ENCODE assay signal across 14 mouse cellular contexts in genomic region chr11:11849513-11850311, GRCm38 (mm10). TPM values are rescaled to one million over a fixed set of nuclear protein-coding genes. Genes with fewer than 3 reads are reported as not detected.
DNase-seq lines count a peak whose midpoint lies in the region; ATAC-seq and TF ChIP-seq lines count a peak whose summit lies in the region.
"Had no signal": no experiment of that assay in that cellular context is flagged by ENCODE, and none has a peak within 500 bp of the region (broad histone marks: within the 10 kb centered on the region; RNA-seq: fewer than 3 reads in every experiment).

No protein-coding gene starts in this region.

- H3K36me3 ChIP-seq in heart, embryonic 11.5 days (ENCODE audit: control insufficient read depth, insufficient read depth, low read length): no peaks in the 10 kb centered on the region
- H3K36me3 ChIP-seq in heart, adult 2 months (ENCODE audit: control insufficient read depth, insufficient read depth, low read length): no peaks in the 10 kb centered on the region
- H3K36me3 ChIP-seq in lung, embryonic 15.5 days: no peaks in the 10 kb centered on the region
- no peaks in the 10 kb centered on the region for H3K36me3 ChIP-seq in hindbrain, embryonic 12.5 days
- no peaks in the 10 kb centered on the region for H3K36me3 ChIP-seq in midbrain, embryonic 14.5 days (ENCODE audit: control insufficient read depth, insufficient read depth, low read length)
- H3K36me3 ChIP-seq: neural tube, embryonic 12.5 days had no signal

- no peaks in the 10 kb centered on the region for H3K79me2 ChIP-seq in heart, adult 2 months (replicated peaks; ENCODE audit: control insufficient read depth, insufficient read depth, low read length)

- intact Hi-C loops in heart, adult 2 months (cut with DNase I): loop anchor here (5.0 kb wide), 1 partner anchor 103 kb away; no protein-coding TSS in a partner anchor

- no peak for DNase-seq in heart, adult 2 months
- no peak for DNase-seq in lung, postnatal 14 days
- no peak for DNase-seq in midbrain, embryonic 14.5 days
- no peak for DNase-seq in layer of hippocampus, postnatal 25 days (ENCODE audit: extremely low spot score in 1 of 2, low spot score in 1 of 2)
- no peak for DNase-seq in adrenal gland, postnatal 14 days
- DNase-seq: cerebellum, postnatal 14 days; kidney, postnatal 25 days; right cerebral cortex, postnatal 4 days had no signal

- H3K9ac ChIP-seq in heart, embryonic 11.5 days (ENCODE audit: low read depth, low read length): 0 out of 2 replicates have a peak overlapping the region, but pooled peaks have one; percentile 22
- no peak overlapping the region for H3K9ac ChIP-seq in heart, adult 2 months (ENCODE audit: low read depth, low read length)
- no peak overlapping the region for H3K9ac ChIP-seq in lung, embryonic 15.5 days
- no peak overlapping the region for H3K9ac ChIP-seq in hindbrain, embryonic 12.5 days
- no peak overlapping the region; the same call in 1 of the 2 replicates for H3K9ac ChIP-seq in midbrain, embryonic 14.5 days (replicated peaks; ENCODE audit: low read length)
- H3K9ac ChIP-seq: neural tube, embryonic 12.5 days had no signal

- WGBS in heart, embryonic 11.5 days (ENCODE audit: insufficient replicate concordance): 57% methylated on average over 13 of the region's 13 CpGs
- 66% methylated on average over 13 of the region's 13 CpGs for WGBS in heart, adult 2 months
- 40% methylated on average over 13 of the region's 13 CpGs for WGBS in lung, embryonic 15.5 days
- WGBS in hindbrain, embryonic 12.5 days: 70% methylated on average over 13 of the region's 13 CpGs
- 58% methylated on average over 13 of the region's 13 CpGs for WGBS in midbrain, embryonic 14.5 days

- H3K4me2 ChIP-seq in heart, embryonic 11.5 days: no peak overlapping the region
- no peak overlapping the region for H3K4me2 ChIP-seq in lung, embryonic 15.5 days
- no peak overlapping the region for H3K4me2 ChIP-seq in hindbrain, embryonic 12.5 days (replicated peaks)
- H3K4me2 ChIP-seq in midbrain, embryonic 14.5 days (ENCODE audit: low read length): no peak overlapping the region
- H3K4me2 ChIP-seq: neural tube, embryonic 12.5 days had no signal

- TF ChIP-seq CTCF in heart, adult 2 months (IDR thresholded peaks at IDR 0.05): no peak

- no peak for TF ChIP-seq POLR2A in heart, adult 2 months (IDR thresholded peaks at IDR 0.05; ENCODE audit: insufficient read depth, low read depth, low read length)

- peaks cover 16% of the 10 kb centered on the region for H3K4me1 ChIP-seq in heart, embryonic 11.5 days (ENCODE audit: control insufficient read depth, insufficient read depth, low read length)
- peaks cover 5% of the 10 kb centered on the region for H3K4me1 ChIP-seq in heart, adult 2 months (ENCODE audit: control insufficient read depth, insufficient read depth, low read length)
- H3K4me1 ChIP-seq in lung, embryonic 15.5 days: peaks cover 50% of the 10 kb centered on the region
- H3K4me1 ChIP-seq in hindbrain, embryonic 12.5 days: peaks cover 20% of the 10 kb centered on the region
- H3K4me1 ChIP-seq in midbrain, embryonic 14.5 days (ENCODE audit: control insufficient read depth, insufficient read depth, low read length): peaks cover 8% of the 10 kb centered on the region

- no peaks in the 10 kb centered on the region for H3K9me3 ChIP-seq in heart, embryonic 11.5 days (replicated peaks; ENCODE audit: control insufficient read depth, low read length)
- H3K9me3 ChIP-seq in lung, embryonic 15.5 days: no peaks in the 10 kb centered on the region
- H3K9me3 ChIP-seq in hindbrain, embryonic 12.5 days (replicated peaks): no peaks in the 10 kb centered on the region
- no peaks in the 10 kb centered on the region for H3K9me3 ChIP-seq in midbrain, embryonic 14.5 days (ENCODE audit: control insufficient read depth, low read length)
- H3K9me3 ChIP-seq: neural tube, embryonic 12.5 days had no signal

- H3K4me3 ChIP-seq in heart, embryonic 11.5 days (ENCODE audit: low read depth, low read length): no peak overlapping the region
- H3K4me3 ChIP-seq in heart, adult 2 months: no peak overlapping the region
- no peak overlapping the region for H3K4me3 ChIP-seq in lung, embryonic 15.5 days
- no peak overlapping the region for H3K4me3 ChIP-seq in hindbrain, embryonic 12.5 days
- H3K4me3 ChIP-seq in midbrain, embryonic 14.5 days (replicated peaks; ENCODE audit: low read depth, low read length): no peak overlapping the region
- H3K4me3 ChIP-seq: neural tube, embryonic 12.5 days had no signal

- peak overlapping the region; percentile 81 for H3K27ac ChIP-seq in heart, embryonic 11.5 days (ENCODE audit: low read depth, low read length)
- no peak overlapping the region for H3K27ac ChIP-seq in heart, adult 2 months
- H3K27ac ChIP-seq in lung, embryonic 15.5 days: peak overlapping the region; percentile 81
- H3K27ac ChIP-seq in hindbrain, embryonic 12.5 days: peak overlapping the region; percentile 32
- peak overlapping the region; percentile 49 for H3K27ac ChIP-seq in midbrain, embryonic 14.5 days (replicated peaks; ENCODE audit: low read depth, low read length)
- H3K27ac ChIP-seq: macrophage; neural tube, embryonic 12.5 days had no signal

- no peaks in the 10 kb centered on the region for H3K27me3 ChIP-seq in heart, embryonic 11.5 days (ENCODE audit: control insufficient read depth, insufficient read depth, low read length)
- H3K27me3 ChIP-seq in heart, adult 2 months (ENCODE audit: control insufficient read depth, insufficient read depth, low read length): no peaks in the 10 kb centered on the region
- H3K27me3 ChIP-seq in lung, embryonic 15.5 days: no peaks in the 10 kb centered on the region
- no peaks in the 10 kb centered on the region for H3K27me3 ChIP-seq in hindbrain, embryonic 12.5 days
- H3K27me3 ChIP-seq in midbrain, embryonic 14.5 days (ENCODE audit: control insufficient read depth, insufficient read depth, low read length): no peaks in the 10 kb centered on the region
- H3K27me3 ChIP-seq: neural tube, embryonic 12.5 days had no signal

- no peak for TF ChIP-seq EP300 in heart, adult 2 months (IDR thresholded peaks at IDR 0.05; ENCODE audit: insufficient read depth, low read depth, low read length)

- no peak for ATAC-seq in heart, embryonic 11.5 days (replicated peaks; ENCODE audit: insufficient number of reproducible peaks, low FRiP score, low TSS enrichment)
- ATAC-seq in lung, embryonic 15.5 days (ENCODE audit: borderline replicate concordance, extremely low read depth, low FRiP score, low TSS enrichment): no peak
- no peak for ATAC-seq in hindbrain, embryonic 12.5 days (ENCODE audit: low FRiP score)
- no peak for ATAC-seq in midbrain, embryonic 14.5 days (ENCODE audit: low FRiP score, low TSS enrichment)
- ATAC-seq: forebrain, embryonic 14.5 days had no signal

RNA-seq across cellular contexts. Expression of gene Fignl1, which starts 41.0 kb away (rescaled TPM):
- polyA plus RNA-seq in heart, embryonic 11.5 days (2014; fragmentation: Nextera tagmentation; extraction: Ambion mirVana): 73.1 and 86.9 TPM in 2 replicates
- under 1 TPM; 0.21 to 0.30 TPM for total RNA-seq in heart, adult 2 months (2021)
- polyA plus RNA-seq in heart, adult 2 months (2012; rRNA removed): 0.15 and 1.2 TPM in 2 replicates
- polyA plus RNA-seq in lung, embryonic 15.5 days (2015; fragmentation: Nextera tagmentation; extraction: Ambion mirVana): 86.1 and 88.1 TPM in 2 replicates
- 41.0 and 41.1 TPM in 2 replicates for polyA plus RNA-seq in hindbrain, embryonic 12.5 days (2016; fragmentation: Nextera tagmentation; extraction: Ambion mirVana)
- 7.1 and 16.3 TPM in 2 replicates for polyA plus RNA-seq in midbrain, embryonic 14.5 days (2014; fragmentation: Nextera tagmentation; extraction: Ambion mirVana)
- 1 to 10 TPM; 1.1 to 2.6 TPM for total RNA-seq in layer of hippocampus, postnatal 25 days (2021)
- total RNA-seq in adrenal gland, postnatal 14 days (2021): 8.0 and 9.2 TPM in 2 replicates

RNA-seq across cellular contexts. Expression of gene Ddc, which starts 48.2 kb away (rescaled TPM):
- polyA plus RNA-seq in heart, embryonic 11.5 days (2014; fragmentation: Nextera tagmentation; extraction: Ambion mirVana): 39.7 and 44.5 TPM in 2 replicates
- 1 to 10 TPM in 1 of 2 experiments, under 1 TPM in 1; 0.91 to 1.3 TPM for total RNA-seq in heart, adult 2 months (2021)
- 2.3 and 4.4 TPM in 2 replicates for polyA plus RNA-seq in heart, adult 2 months (2012; rRNA removed)
- polyA plus RNA-seq in lung, embryonic 15.5 days (2015; fragmentation: Nextera tagmentation; extraction: Ambion mirVana): 15.4 and 16.4 TPM in 2 replicates
- polyA plus RNA-seq in hindbrain, embryonic 12.5 days (2016; fragmentation: Nextera tagmentation; extraction: Ambion mirVana): 8.3 and 12.4 TPM in 2 replicates
- 24.0 and 25.3 TPM in 2 replicates for polyA plus RNA-seq in midbrain, embryonic 14.5 days (2014; fragmentation: Nextera tagmentation; extraction: Ambion mirVana)
- 10 to 100 TPM; 11.8 to 12.2 TPM for total RNA-seq in layer of hippocampus, postnatal 25 days (2021)
- 66.4 and 68.7 TPM in 2 replicates for total RNA-seq in adrenal gland, postnatal 14 days (2021)
- polyA plus RNA-seq: macrophage had no signal
